Mouse (Mus musculus): Measurements from ENCODE around the gene Kmt2c.

GRCm38 (mm10) chr5:25472070-25472469 is 26.5 kb downstream of the Kmt2c start:
- TF ChIP-seq EP300 (optimal IDR thresholded peaks at IDR 0.05) (no peak), CTCF (IDR thresholded peaks at IDR 0.05; ENCODE audit: low read depth) (no peak)

All from stomach, postnatal 0 days (tissue).